Mouse (Mus musculus) liver, embryonic 14.5 days (tissue): ENCODE data around the gene Plekhj1. TPM values are rescaled to one million over a fixed set of nuclear protein-coding genes. Genes with fewer than 3 reads are reported as not detected.

Experiments used
- ATAC-seq: fragments of 200-750 bp; cut with Nextera tagmentation; 2 replicates; pipeline ENCODE4 v1.8.0; 2017; ENCODE audit warnings: moderate number of reproducible peaks, mild to moderate bottlenecking, moderate library complexity; ENCODE audit not compliant: insufficient read depth
- DNase-seq, 3 experiments: peaks; one replicate each; pipeline ENCODE4 v3.0.0-alpha.2; 2012 to 2013; ENCODE audit warnings: low read depth in 3 of 3, low spot score in 3 of 3
- H3K27ac ChIP-seq: fragments of 300-500 bp; sonication (generic); 2 replicates; pipeline ENCODE4 v1.5.1; 2014; ENCODE audit warnings: moderate library complexity, mild to moderate bottlenecking, control low read depth, inconsistent platforms
- H3K27me3 ChIP-seq: fragments of 300-500 bp; sonication (generic); 2 replicates; pipeline ENCODE4 v1.6.1; 2014; ENCODE audit warnings: mild to moderate bottlenecking, low read length, moderate library complexity; ENCODE audit not compliant: control insufficient read depth, insufficient read depth
- H3K36me3 ChIP-seq: fragments of 300-500 bp; sonication (generic); replicated peaks from 2 replicates; pipeline ENCODE4 v1.6.1; 2014; ENCODE audit warnings: low read depth; ENCODE audit not compliant: control insufficient read depth, insufficient read depth
- H3K4me1 ChIP-seq, 2 experiments: fragments of 200-500 bp in 1 of 2; fragments of 300-500 bp in 1 of 2; sonication (generic) in 1 of 2; replicated peaks; 2 replicates each; pipeline ENCODE4 v1.6.1; 2012 to 2014; ENCODE audit warnings: antibody characterized with exemption in 1 of 2, inconsistent platforms in 1 of 2, low read length in 1 of 2; ENCODE audit not compliant: control insufficient read depth in 2 of 2, insufficient read depth in 2 of 2
- H3K4me2 ChIP-seq: fragments of 300-500 bp; sonication (generic); 2 replicates; pipeline ENCODE4 v1.6.1; 2014; ENCODE audit warnings: low read depth, mild to moderate bottlenecking, control low read depth, moderate library complexity
- H3K4me3 ChIP-seq, 2 experiments: fragments of 200-500 bp in 1 of 2; fragments of 300-500 bp in 1 of 2; sonication (generic) in 1 of 2; 2 replicates each; pipeline ENCODE4 v1.5.1; 2012 to 2014; ENCODE audit warnings: low read depth in 2 of 2, low read length in 2 of 2, mild to moderate bottlenecking in 2 of 2, control low read depth in 1 of 2, inconsistent platforms in 1 of 2, moderate library complexity in 1 of 2; ENCODE audit not compliant: insufficient read depth in 1 of 2
- H3K9ac ChIP-seq: fragments of 300-500 bp; sonication (generic); replicated peaks from 2 replicates; pipeline ENCODE4 v1.6.1; 2014; ENCODE audit warnings: mild to moderate bottlenecking, control low read depth, moderate library complexity
- H3K9me3 ChIP-seq: fragments of 300-500 bp; sonication (generic); 2 replicates; pipeline ENCODE4 v1.6.1; 2016; ENCODE audit warnings: low read length, mixed read lengths; ENCODE audit not compliant: control insufficient read depth
- CTCF ChIP-seq: IDR thresholded peaks from 2 replicates; pipeline ENCODE4 v1.5.1; 2016; ENCODE audit warnings: antibody characterized with exemption, low read depth, control low read depth
- EP300 ChIP-seq: IDR thresholded peaks from 2 replicates; pipeline ENCODE4 v1.6.1; 2016; ENCODE audit warnings: antibody characterized with exemption, low read depth
- WGBS: fragments of 180-500 bp; shearing (Covaris S2); extraction: QIAGEN DNeasy Blood & Tissue Kit; methylation state at CpG from one replicate; pipeline ENCODE4 v1.1.7; 2014; ENCODE audit not compliant: insufficient replicate concordance; 5-methylcytosine and 5-hydroxymethylcytosine counted together
- polyA plus RNA-seq, 2 experiments: library from polyadenylated mRNA; depleted of rRNA in 1 of 2; stranded (reverse) in 1 of 2; unstranded in 1 of 2; fragments of >200 nt; fragmentation: Nextera tagmentation in 1 of 2; extraction: Ambion mirVana in 1 of 2; gene quantifications; 2 replicates each; pipeline versions ENCODE4 v1.2.1 to v1.2.3; 2012 to 2014

Plekhj1 gene
- polyA plus RNA-seq, 2 experiments, result 46.7 to 77.0 TPM

DNA sequence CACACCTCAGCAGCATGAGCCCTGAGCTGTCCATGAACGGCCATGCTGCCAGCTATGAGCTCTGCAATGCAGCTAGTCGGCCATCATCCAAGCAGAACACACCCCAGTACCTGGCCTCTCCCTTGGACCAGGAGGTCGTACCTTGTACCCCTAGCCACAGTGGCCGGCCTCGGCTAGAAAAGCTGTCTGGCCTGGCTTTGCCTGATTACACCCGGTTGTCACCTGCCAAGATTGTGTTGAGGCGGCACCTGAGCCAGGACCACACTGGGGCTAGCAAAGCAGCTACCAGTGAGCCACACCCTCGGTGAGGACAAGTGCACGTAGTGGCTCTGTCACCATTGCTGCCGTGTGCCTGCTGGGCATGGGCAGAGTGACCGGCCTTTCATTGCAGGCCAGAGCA, 12.5 kb downstream of the Plekhj1 start:
- Histone ChIP-seq H3K4me2 (no peak overlapping the region), H3K9ac (no peak overlapping the region), H3K4me1 (no peaks in the 10 kb centered on the region), H3K9me3 (no peaks in the 10 kb centered on the region), H3K4me3 (no peak overlapping the region), H3K36me3 (peaks cover 69% of the 10 kb centered on the region), H3K27me3 (no peaks in the 10 kb centered on the region), H3K27ac (no peak overlapping the region)
- TF ChIP-seq EP300, result no peak
- no peak for TF ChIP-seq CTCF
- 90% methylated on average over 11 of the region's 11 CpGs for WGBS
- DNase-seq (no peak), ATAC-seq (0 out of 2 replicates have a peak, but pooled peaks have one; percentile 9)

DNA sequence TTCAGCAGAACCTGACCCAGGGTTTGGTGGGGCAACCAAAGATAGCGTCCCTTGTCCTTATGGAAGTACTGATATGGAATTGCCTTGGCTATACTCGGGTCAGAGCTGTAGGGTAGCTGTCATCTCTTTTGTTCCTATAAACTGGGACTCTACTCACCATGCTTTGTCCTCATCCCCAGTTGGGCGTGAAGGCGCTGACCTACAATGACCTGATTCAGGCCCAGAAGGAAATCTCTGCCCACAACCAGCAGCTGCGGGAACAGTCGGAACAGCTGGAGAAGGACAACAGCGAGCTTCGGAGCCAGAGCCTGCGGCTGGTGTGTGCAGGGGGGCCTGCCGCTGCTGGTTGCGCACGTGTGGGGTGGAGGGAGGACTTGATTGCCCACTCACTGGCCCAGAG, 13.6 kb downstream of the Plekhj1 start:
- Histone ChIP-seq H3K27me3 (no peaks in the 10 kb centered on the region), H3K27ac (no peak overlapping the region), H3K9ac (no peak overlapping the region), H3K9me3 (no peaks in the 10 kb centered on the region), H3K36me3 (peaks cover 72% of the 10 kb centered on the region), H3K4me2 (no peak overlapping the region), H3K4me3 (no peak overlapping the region), H3K4me1 (no peaks in the 10 kb centered on the region)
- 88% methylated on average over 12 of the region's 12 CpGs for WGBS
- ATAC-seq, result no peak
- no peak for DNase-seq
- TF ChIP-seq EP300 (no peak), CTCF (no peak)

DNA sequence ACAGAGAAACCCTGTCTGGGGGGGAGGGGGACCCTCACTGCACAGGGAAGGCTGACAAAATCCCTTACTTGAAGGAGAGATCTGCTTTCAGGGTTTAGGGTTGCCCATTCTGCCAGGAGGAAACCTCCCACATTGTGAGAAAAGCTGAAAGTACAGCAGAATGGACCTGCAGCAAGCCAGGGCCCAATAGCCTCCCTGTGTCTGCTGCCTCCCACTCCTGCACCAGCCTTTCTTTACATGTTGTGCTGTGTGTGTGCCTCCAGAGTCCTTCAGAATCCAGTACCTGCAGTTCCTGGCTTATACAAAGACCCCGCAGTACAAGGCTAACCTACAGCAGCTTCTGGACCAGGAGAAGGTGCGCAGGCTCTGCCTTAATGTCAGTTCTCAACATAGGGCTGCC, 14.1 kb downstream of the Plekhj1 start:
- H3K9me3 ChIP-seq, result no peaks in the 10 kb centered on the region
- peaks cover 74% of the 10 kb centered on the region for H3K36me3 ChIP-seq
- no peak for TF ChIP-seq CTCF
- TF ChIP-seq EP300, result no peak
- H3K4me3 ChIP-seq, result no peak overlapping the region
- no peak overlapping the region for H3K27ac ChIP-seq
- ATAC-seq (no peak), DNase-seq (no peak)
- H3K9ac ChIP-seq, result no peak overlapping the region
- WGBS, result 95% methylated on average over 2 of the region's 2 CpGs
- H3K4me1 ChIP-seq, result no peaks in the 10 kb centered on the region
- H3K27me3 ChIP-seq, result no peaks in the 10 kb centered on the region
- H3K4me2 ChIP-seq, result no peak overlapping the region

DNA sequence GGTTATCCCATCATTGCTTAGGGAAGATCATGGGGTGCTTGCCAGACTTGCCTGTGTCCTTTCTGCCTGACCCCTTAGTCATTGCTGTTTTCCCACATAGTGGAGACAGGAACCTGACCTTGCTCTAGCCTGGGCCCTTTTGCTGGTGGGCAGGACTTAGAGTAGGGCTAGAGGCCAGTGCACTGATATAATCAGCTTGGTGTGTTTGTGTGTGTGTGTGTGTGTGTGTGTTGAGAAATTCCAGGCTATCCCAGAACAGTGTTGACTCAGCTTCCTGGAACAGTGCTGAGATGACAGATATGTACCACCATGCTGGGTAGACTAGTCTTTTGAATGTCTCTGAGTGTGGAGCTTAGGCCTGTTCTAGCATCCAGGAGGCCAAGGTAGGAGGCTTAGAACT, 18.9 kb downstream of the Plekhj1 start:
- H3K27me3 ChIP-seq, result no peaks in the 10 kb centered on the region
- no peak for DNase-seq
- H3K4me3 ChIP-seq, result no peak overlapping the region
- no peak for ATAC-seq
- H3K4me1 ChIP-seq, result no peaks in the 10 kb centered on the region
- no peaks in the 10 kb centered on the region for H3K9me3 ChIP-seq
- H3K9ac ChIP-seq, result no peak overlapping the region
- no peak overlapping the region for H3K4me2 ChIP-seq
- TF ChIP-seq EP300, result no peak
- no peak for TF ChIP-seq CTCF
- H3K27ac ChIP-seq, result no peak overlapping the region
- peaks cover 62% of the 10 kb centered on the region for H3K36me3 ChIP-seq

DNA sequence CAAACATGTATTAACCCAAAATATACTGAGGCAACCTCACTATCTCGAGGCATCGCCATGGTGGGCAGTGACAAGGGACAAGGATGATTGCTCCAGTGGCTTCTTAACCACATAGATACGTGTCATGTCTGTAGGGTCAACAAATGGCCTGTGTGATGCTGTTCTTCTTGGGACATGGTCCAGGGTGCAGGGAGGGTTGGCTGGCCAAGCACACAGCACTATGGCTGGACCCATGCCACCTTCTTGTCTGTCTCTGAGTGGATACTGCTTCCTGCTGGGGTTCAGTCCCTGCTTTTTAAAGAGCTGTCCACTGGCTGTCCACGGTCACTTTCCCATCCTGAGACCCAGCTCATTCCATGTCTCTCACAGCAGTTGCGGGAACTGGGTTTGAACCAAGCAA, 21.3 kb downstream of the Plekhj1 start:
- Histone ChIP-seq H3K36me3 (peaks cover 71% of the 10 kb centered on the region), H3K27me3 (no peaks in the 10 kb centered on the region), H3K4me1 (peaks cover 3 to 9% of the 10 kb centered on the region in 2 experiments; a peak in 3 of 4 replicates), H3K9ac (no peak overlapping the region), H3K9me3 (no peaks in the 10 kb centered on the region), H3K4me2 (no peak overlapping the region), H3K4me3 (no peak overlapping the region), H3K27ac (no peak overlapping the region)
- no peak for TF ChIP-seq CTCF
- no peak for TF ChIP-seq EP300
- DNase-seq (no peak), ATAC-seq (no peak)
- 78% methylated on average over 5 of the region's 5 CpGs for WGBS
